Mouse (Mus musculus) midbrain, embryonic 16.5 days (tissue): ENCODE measurements around the gene Hist1h3b. TPM values are rescaled to one million over a fixed set of nuclear protein-coding genes. Genes with fewer than 3 reads are reported as not detected.
"Not testable (repeated sequence)": the region's sequence is repeated elsewhere in the genome, so short reads cannot be mapped to it uniquely, and the experiment has no call there.

Experiments used
- ATAC-seq: fragments of 200-750 bp; cut with Nextera tagmentation; 2 replicates; pipeline ENCODE4 v1.8.0; 2017; ENCODE audit warnings: moderate TSS enrichment
- H3K27ac ChIP-seq: fragments of 300-500 bp; sonication (generic); 2 replicates; pipeline ENCODE4 v1.5.1; 2014; ENCODE audit warnings: mild to moderate bottlenecking, low read length, mixed read lengths
- H3K27me3 ChIP-seq: fragments of 300-500 bp; sonication (generic); 2 replicates; pipeline ENCODE4 v1.6.1; 2014; ENCODE audit warnings: low read depth, low read length, mixed read lengths; ENCODE audit not compliant: control insufficient read depth, insufficient read depth
- H3K36me3 ChIP-seq: fragments of 300-500 bp; sonication (generic); 2 replicates; pipeline ENCODE4 v1.6.1; 2014; ENCODE audit warnings: mild to moderate bottlenecking, low read length, moderate library complexity, mixed read lengths; ENCODE audit not compliant: control insufficient read depth, insufficient read depth
- H3K4me1 ChIP-seq: fragments of 300-500 bp; sonication (generic); 2 replicates; pipeline ENCODE4 v1.6.1; 2014; ENCODE audit warnings: mild to moderate bottlenecking, low read length, mixed read lengths; ENCODE audit not compliant: control insufficient read depth, insufficient read depth
- H3K4me2 ChIP-seq: fragments of 300-500 bp; sonication (generic); 2 replicates; pipeline ENCODE4 v1.6.1; 2014; ENCODE audit warnings: mild to moderate bottlenecking, low read length, mixed read lengths
- H3K4me3 ChIP-seq: fragments of 300-500 bp; sonication (generic); 2 replicates; pipeline ENCODE4 v1.5.1; 2014; ENCODE audit warnings: low read depth, mild to moderate bottlenecking, low read length, moderate library complexity, mixed read lengths
- H3K9ac ChIP-seq: fragments of 300-500 bp; sonication (generic); 2 replicates; pipeline ENCODE4 v1.6.1; 2014; ENCODE audit warnings: low read depth, low read length, mixed read lengths
- H3K9me3 ChIP-seq: fragments of 300-500 bp; sonication (generic); replicated peaks from 2 replicates; pipeline ENCODE4 v1.6.1; 2014; ENCODE audit warnings: mild to moderate bottlenecking, low read length, mixed read lengths; ENCODE audit not compliant: control insufficient read depth, poor library complexity, severe bottlenecking
- WGBS: fragments of 180-500 bp; shearing (Covaris S2); extraction: QIAGEN DNeasy Blood & Tissue Kit; methylation state at CpG from one replicate; pipeline ENCODE4 v1.1.7; 2014; 5-methylcytosine and 5-hydroxymethylcytosine counted together
- polyA plus RNA-seq: library from polyadenylated mRNA; unstranded; fragments of >200 nt; fragmentation: Nextera tagmentation; extraction: Ambion mirVana; gene quantifications from 2 replicates; pipeline ENCODE4 v1.2.1, GENCODE M21; 2015

The Hist1h3b gene
- polyA plus RNA-seq, 1 experiment from 2014 or later, result 1.1 TPM

GRCm38 (mm10) chr13:23749563-23750121 lies 2.4 kb upstream of the Hist1h3b start:
- no peaks in the 10 kb centered on the region for H3K36me3 ChIP-seq
- no peaks in the 10 kb centered on the region for H3K9me3 ChIP-seq
- no peak overlapping the region for H3K4me2 ChIP-seq
- no peak overlapping the region for H3K4me3 ChIP-seq
- H3K9ac ChIP-seq, result no peak overlapping the region
- no peaks in the 10 kb centered on the region for H3K27me3 ChIP-seq
- H3K4me1 ChIP-seq, result peaks cover 19% of the 10 kb centered on the region
- H3K27ac ChIP-seq, result no peak overlapping the region
- no peak for ATAC-seq
- WGBS, result 91% methylated on average over 5 of the region's 5 CpGs

- peak within 1 kb of the TSS; percentile 57 for H3K9ac ChIP-seq
- not testable (repeated sequence) for H3K36me3 ChIP-seq, H3K27me3 ChIP-seq, H3K9me3 ChIP-seq
- peak within 1 kb of the TSS; percentile 77 for H3K4me2 ChIP-seq
- peaks cover 19% of the 10 kb centered on the region for H3K4me1 ChIP-seq
- ATAC-seq, result peak; percentile 41
- WGBS, result under 1% methylated on average over 29 of the region's 47 CpGs
- H3K27ac ChIP-seq, result peak within 1 kb of the TSS; percentile 90
- H3K4me3 ChIP-seq, result peak within 1 kb of the TSS; percentile 45
Observed at GRCm38 (mm10) chr13:23750839-23751477, 1.1 kb upstream of the Hist1h3b start, which contains the start of gene Hist1h2ab. Hist1h2ab (plus strand) TSS chr13:23751126.

- H3K36me3 ChIP-seq, result no peaks in the 10 kb centered on the region
- WGBS, result under 1% methylated on average over 11 of the region's 11 CpGs
- ATAC-seq, result no peak
- H3K27me3 ChIP-seq, result no peaks in the 10 kb centered on the region
- peaks cover 19% of the 10 kb centered on the region for H3K4me1 ChIP-seq
- H3K27ac ChIP-seq, result peak overlapping the region; percentile 90
- peak overlapping the region; percentile 77 for H3K4me2 ChIP-seq
- peak overlapping the region; percentile 55 for H3K9ac ChIP-seq
- peak overlapping the region; percentile 45 for H3K4me3 ChIP-seq
- no peaks in the 10 kb centered on the region for H3K9me3 ChIP-seq
Observed at GRCm38 (mm10) chr13:23751478-23751956, 550 bp upstream of the Hist1h3b start.

GRCm38 (mm10) chr13:23752742-23753172 lies 690 bp downstream of the Hist1h3b start:
- peak overlapping the region; percentile 39 for H3K4me2 ChIP-seq
- H3K27me3 ChIP-seq, result no peaks in the 10 kb centered on the region
- no peaks in the 10 kb centered on the region for H3K9me3 ChIP-seq
- H3K27ac ChIP-seq, result no peak overlapping the region
- no peak overlapping the region for H3K9ac ChIP-seq
- ATAC-seq, result no peak
- peaks cover 17% of the 10 kb centered on the region for H3K4me1 ChIP-seq
- no peaks in the 10 kb centered on the region for H3K36me3 ChIP-seq
- H3K4me3 ChIP-seq, result no peak overlapping the region
- WGBS, result 3% methylated on average over 6 of the region's 6 CpGs

- no peak for ATAC-seq
- Histone ChIP-seq H3K36me3 (no peaks in the 10 kb centered on the region), H3K4me3 (no peak overlapping the region), H3K27ac (no peak overlapping the region), H3K9me3 (no peaks in the 10 kb centered on the region), H3K4me1 (peaks cover 14% of the 10 kb centered on the region), H3K27me3 (no peaks in the 10 kb centered on the region), H3K9ac (no peak overlapping the region), H3K4me2 (no peak overlapping the region)
- WGBS, result 59% methylated on average over 4 of the region's 4 CpGs
Observed at GRCm38 (mm10) chr13:23753314-23754078, 1.4 kb downstream of the Hist1h3b start.

GRCm38 (mm10) chr13:23755000-23755399 lies 2.9 kb downstream of the Hist1h3b start:
- no peak overlapping the region for H3K4me3 ChIP-seq
- no peak overlapping the region for H3K4me2 ChIP-seq
- H3K36me3 ChIP-seq, result no peaks in the 10 kb centered on the region
- H3K27me3 ChIP-seq, result no peaks in the 10 kb centered on the region
- H3K9ac ChIP-seq, result no peak overlapping the region
- H3K27ac ChIP-seq, result no peak overlapping the region
- H3K4me1 ChIP-seq, result peaks cover 17% of the 10 kb centered on the region
- H3K9me3 ChIP-seq, result no peaks in the 10 kb centered on the region
- no peak for ATAC-seq

GRCm38 (mm10) chr13:23756790-23757189 lies 4.7 kb downstream of the Hist1h3b start, which contains the start of gene Hist1h4b:
Hist1h4b (plus strand) TSS chr13:23757013.
- 0% methylated on average over 17 of the region's 22 CpGs for WGBS

GRCm38 (mm10) chr13:23757211-23757773 lies 5.2 kb downstream of the Hist1h3b start:
- Histone ChIP-seq H3K4me3 (peak overlapping the region; percentile 43), H3K27ac (peak overlapping the region; percentile 77), H3K4me2 (peak overlapping the region; percentile 71), H3K36me3 (no peaks in the 10 kb centered on the region), H3K27me3 (no peaks in the 10 kb centered on the region), H3K4me1 (peaks cover 17% of the 10 kb centered on the region), H3K9me3 (no peaks in the 10 kb centered on the region), H3K9ac (peak overlapping the region; percentile 23)
- no peak; the same call in 1 of the 2 replicates for ATAC-seq
- WGBS, result under 1% methylated on average over 14 of the region's 23 CpGs

More at GRCm38 (mm10) chr13:23756790-23757189, 4.7 kb downstream of the Hist1h3b start, which contains the start of gene Hist1h4b:
- peak; percentile 77 for ATAC-seq
- no peaks in the 10 kb centered on the region for H3K9me3 ChIP-seq
- peak within 1 kb of the TSS; percentile 77 for H3K27ac ChIP-seq
- no peaks in the 10 kb centered on the region for H3K27me3 ChIP-seq
- peak within 1 kb of the TSS; percentile 43 for H3K4me3 ChIP-seq
- no peaks in the 10 kb centered on the region for H3K36me3 ChIP-seq
- peak within 1 kb of the TSS; percentile 23 for H3K9ac ChIP-seq
- H3K4me1 ChIP-seq, result peaks cover 18% of the 10 kb centered on the region
- peak within 1 kb of the TSS; percentile 71 for H3K4me2 ChIP-seq
